ENCODE assay signal across 8 mouse cellular contexts in genomic region chr5:120562956-120563913, GRCm38 (mm10). TPM values are rescaled to one million over a fixed set of nuclear protein-coding genes. Genes with fewer than 3 reads are reported as not detected.
DNase-seq lines count a peak whose midpoint lies in the region; ATAC-seq lines count a peak whose summit lies in the region.

No protein-coding gene starts in this region.

- no peaks in the 10 kb centered on the region for H3K9me3 ChIP-seq in embryonic facial prominence, embryonic 10.5 days
- no peaks in the 10 kb centered on the region for H3K9me3 ChIP-seq in heart, embryonic 14.5 days (ENCODE audit: control insufficient read depth, low read length)

- H3K27me3 ChIP-seq in embryonic facial prominence, embryonic 10.5 days (replicated peaks; ENCODE audit: low read depth, poor library complexity, severe bottlenecking) = no peaks in the 10 kb centered on the region
- no peaks in the 10 kb centered on the region for H3K27me3 ChIP-seq in heart, embryonic 14.5 days (ENCODE audit: control insufficient read depth, insufficient read depth, low read length)

- H3K27ac ChIP-seq in embryonic facial prominence, embryonic 10.5 days (replicated peaks) = peak overlapping the region; percentile 84
- H3K27ac ChIP-seq in heart, embryonic 14.5 days (replicated peaks in 1 of 2; ENCODE audit: control insufficient read depth in 1 of 2, insufficient read depth in 1 of 2, low read depth in 2 of 2, low read length in 2 of 2) = peak overlapping the region; percentile 44 to 56

- H3K36me3 ChIP-seq in embryonic facial prominence, embryonic 10.5 days (replicated peaks) = 0 out of 2 replicates have a peak, but pooled peaks cover 3% of the 10 kb centered on the region
- H3K36me3 ChIP-seq in heart, embryonic 14.5 days (ENCODE audit: control insufficient read depth, insufficient read depth, low read length) = no peaks in the 10 kb centered on the region

- 38% methylated on average over 28 of the region's 28 CpGs for WGBS in embryonic facial prominence, embryonic 10.5 days
- 39% methylated on average over 28 of the region's 28 CpGs for WGBS in heart, embryonic 14.5 days

- peak; percentile 61 for DNase-seq in cerebellum, adult 9-10 months
- no peak for DNase-seq in cerebellum, postnatal 4 days (ENCODE audit: low spot score in 2 of 2)
- peak; percentile 79 for DNase-seq in embryonic facial prominence, embryonic 10.5 days (ENCODE audit: low spot score)
- peak; percentile 84 for DNase-seq in kidney, postnatal 10 days
- peak; percentile 51 to 76 for DNase-seq in lung, postnatal 4 days
- no peak for DNase-seq in right cerebral cortex, adult 2 months (ENCODE audit: low spot score in 2 of 2)
- DNase-seq in layer of hippocampus, adult 8-10 months (ENCODE audit: low spot score in 2 of 2) = no peak

- peaks cover 88% of the 10 kb centered on the region for H3K4me1 ChIP-seq in embryonic facial prominence, embryonic 10.5 days
- peaks cover 50 to 54% of the 10 kb centered on the region in 2 experiments for H3K4me1 ChIP-seq in heart, embryonic 14.5 days (ENCODE audit: control insufficient read depth in 2 of 2, insufficient read depth in 2 of 2, low read length in 2 of 2)

- peak overlapping the region; percentile 24; the same call in 1 of the 2 replicates for H3K4me3 ChIP-seq in embryonic facial prominence, embryonic 10.5 days
- no peak overlapping the region for H3K4me3 ChIP-seq in heart, embryonic 14.5 days (ENCODE audit: control insufficient read depth in 1 of 2, insufficient read depth in 1 of 2, low read depth in 1 of 2, low read length in 2 of 2)

- peak overlapping the region; percentile 23; the same call in 1 of the 2 replicates for H3K9ac ChIP-seq in heart, embryonic 14.5 days (ENCODE audit: low read length)

- peak; percentile 70 for ATAC-seq in heart, embryonic 14.5 days (ENCODE audit: insufficient number of reproducible peaks, insufficient read depth, low FRiP score, low read depth)

- H3K4me2 ChIP-seq in heart, embryonic 14.5 days (ENCODE audit: low read length) = no peak overlapping the region; the same call in 1 of the 2 replicates

RNA-seq across cellular contexts. Expression of gene Tpcn1, which starts 25.2 kb away (rescaled TPM):
- 11.9 and 12.3 TPM in 2 replicates for polyA plus RNA-seq in embryonic facial prominence, embryonic 10.5 days (2016; fragmentation: Nextera tagmentation; extraction: Ambion mirVana)
- polyA plus RNA-seq in heart, embryonic 14.5 days (2014; fragmentation: Nextera tagmentation; extraction: Ambion mirVana) = 14.5 and 17.1 TPM in 2 replicates
- total RNA-seq in layer of hippocampus, adult 8-10 months (2022) = 10 to 100 TPM; 38.2 to 43.8 (median 41.1) TPM

RNA-seq across cellular contexts. Expression of gene Iqcd, which starts 25.6 kb away (rescaled TPM):
- polyA plus RNA-seq in embryonic facial prominence, embryonic 10.5 days (2016; fragmentation: Nextera tagmentation; extraction: Ambion mirVana) = 0.65 and 0.81 TPM in 2 replicates
- polyA plus RNA-seq in heart, embryonic 14.5 days (2014; fragmentation: Nextera tagmentation; extraction: Ambion mirVana) = 0.43 TPM in 1 of 2 replicates, not detected in the other
- 1 to 10 TPM; 1.2 to 1.6 (median 1.5) TPM for total RNA-seq in layer of hippocampus, adult 8-10 months (2022)

RNA-seq across cellular contexts. Expression of gene Rita1, which starts 49.2 kb away (rescaled TPM):
- 19.4 and 20.1 TPM in 2 replicates for polyA plus RNA-seq in embryonic facial prominence, embryonic 10.5 days (2016; fragmentation: Nextera tagmentation; extraction: Ambion mirVana)
- 5.6 and 6.2 TPM in 2 replicates for polyA plus RNA-seq in heart, embryonic 14.5 days (2014; fragmentation: Nextera tagmentation; extraction: Ambion mirVana)
- total RNA-seq in layer of hippocampus, adult 8-10 months (2022) = 10 to 100 TPM; 22.1 to 27.3 (median 24.7) TPM

RNA-seq across cellular contexts. Expression of gene Ddx54, which starts 49.3 kb away (rescaled TPM):
- 62.3 and 64.3 TPM in 2 replicates for polyA plus RNA-seq in embryonic facial prominence, embryonic 10.5 days (2016; fragmentation: Nextera tagmentation; extraction: Ambion mirVana)
- polyA plus RNA-seq in heart, embryonic 14.5 days (2014; fragmentation: Nextera tagmentation; extraction: Ambion mirVana) = 17.9 and 18.9 TPM in 2 replicates
- 10 to 100 TPM; 32.8 to 37.1 (median 35.7) TPM for total RNA-seq in layer of hippocampus, adult 8-10 months (2022)

RNA-seq across cellular contexts. Expression of gene Slc8b1, which starts 52.3 kb away (rescaled TPM):
- 4.1 and 5.2 TPM in 2 replicates for polyA plus RNA-seq in embryonic facial prominence, embryonic 10.5 days (2016; fragmentation: Nextera tagmentation; extraction: Ambion mirVana)
- polyA plus RNA-seq in heart, embryonic 14.5 days (2014; fragmentation: Nextera tagmentation; extraction: Ambion mirVana) = 3.1 TPM in 2 replicates
- total RNA-seq in layer of hippocampus, adult 8-10 months (2022) = 10 to 100 TPM in 1 of 4 experiments, 1 to 10 TPM in 3; 9.6 to 10.8 (median 9.8) TPM

Comparison
In these comparisons a context has a peak if more than half of its experiments do, and no peak if none do; other contexts are left out.
1. DNase-seq: peak in cerebellum, adult 9-10 months (single experiment), embryonic facial prominence, embryonic 10.5 days (single experiment), kidney, postnatal 10 days (single experiment) and lung, postnatal 4 days (2 of 2); none in cerebellum, postnatal 4 days (0 of 2), right cerebral cortex, adult 2 months (0 of 2) and layer of hippocampus, adult 8-10 months (0 of 2).